Mouse (Mus musculus) bone marrow, adult 2 months (tissue): Measurements from ENCODE around the gene Extl1. TPM values are rescaled to one million over a fixed set of nuclear protein-coding genes. Genes with fewer than 3 reads are reported as not detected.
A peak's percentile ranks its signal among the peaks of the same experiment; 100 is the strongest.

ENCODE experiments used
- H3K27ac ChIP-seq: fragments of 200-500 bp; 2 replicates; pipeline ENCODE4 v1.5.1; 2012; ENCODE audit warnings: low read depth, mild to moderate bottlenecking, control low read depth, inconsistent platforms, low read length; ENCODE audit not compliant: control insufficient read depth, poor library complexity, insufficient read depth
- H3K4me1 ChIP-seq: fragments of 200-500 bp; 2 replicates; pipeline ENCODE4 v1.6.1; 2011; ENCODE audit warnings: low read length; ENCODE audit not compliant: control insufficient read depth, insufficient read depth
- H3K4me3 ChIP-seq: fragments of 200-500 bp; replicated peaks from 2 replicates; pipeline ENCODE3; 2011; ENCODE audit warnings: mild to moderate bottlenecking, low read depth, low read length, control low read depth; ENCODE audit not compliant: control insufficient read depth
- CTCF ChIP-seq: fragments of 200-500 bp; IDR thresholded peaks from 2 replicates; pipeline ENCODE4 v1.5.1; 2011; ENCODE audit warnings: low read length, control low read depth; ENCODE audit not compliant: control insufficient read depth, insufficient read depth
- POLR2A ChIP-seq: fragments of 200-500 bp; IDR thresholded peaks from 2 replicates; pipeline ENCODE4 v1.6.1; 2011; ENCODE audit warnings: low read depth, mild to moderate bottlenecking, control low read depth, low read length, borderline replicate concordance; ENCODE audit not compliant: control insufficient read depth
- WGBS: fragments of 180-500 bp; shearing (Covaris S2); methylation state at CpG from one replicate; pipeline ENCODE4 v1.1.7; 2018; 5-methylcytosine and 5-hydroxymethylcytosine counted together
- polyA plus RNA-seq: library from polyadenylated mRNA; stranded (reverse); fragments of >200 nt; gene quantifications from 2 replicates; pipeline ENCODE4 v1.2.4, GENCODE M21; 2011; ENCODE audit warnings: low replicate concordance; ENCODE audit not compliant: missing spikeins, insufficient read depth, insufficient read length

The Extl1 gene
- polyA plus RNA-seq, 1 experiment: 3.3 TPM

GRCm38 (mm10) chr4:134416177-134416576 is 32.5 kb upstream of the Extl1 start:
- WGBS: 91% methylated on average over 17 of the region's 17 CpGs
- no peak for TF ChIP-seq POLR2A
- no peak for TF ChIP-seq CTCF
- Histone ChIP-seq H3K27ac (no peak overlapping the region), H3K4me3 (no peak overlapping the region), H3K4me1 (no peaks in the 10 kb centered on the region)

GRCm38 (mm10) chr4:134409286-134409685 is 25.6 kb upstream of the Extl1 start:
- Histone ChIP-seq H3K4me3 (no peak overlapping the region), H3K4me1 (no peaks in the 10 kb centered on the region), H3K27ac (no peak overlapping the region)
- WGBS: 73% methylated on average over 5 of the region's 5 CpGs
- peak; percentile 57 for TF ChIP-seq CTCF
- no peak for TF ChIP-seq POLR2A

DNA sequence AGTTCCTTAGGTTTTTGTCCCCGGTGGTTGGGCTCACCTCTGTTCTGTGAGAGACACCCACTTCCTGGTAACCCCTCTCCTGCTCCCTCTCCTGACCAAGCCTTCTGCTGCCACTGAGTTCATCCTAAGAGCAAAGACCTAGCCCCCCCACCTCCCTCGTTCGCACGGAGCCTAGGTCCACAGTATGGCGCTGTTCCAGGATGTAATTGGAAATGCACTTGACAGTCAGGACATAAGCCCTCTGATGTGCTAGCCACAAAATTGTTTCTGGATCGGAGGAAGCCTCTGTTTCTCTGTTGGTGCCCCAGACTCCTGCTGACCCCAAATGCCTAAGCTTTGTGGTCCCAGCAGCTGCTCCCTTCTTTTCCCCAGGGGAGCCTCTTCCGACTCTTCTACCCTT is 20.1 kb upstream of the Extl1 start:
- WGBS: 10% methylated on average over 7 of the region's 7 CpGs
- Histone ChIP-seq H3K4me3 (no peak overlapping the region), H3K4me1 (peaks cover 9% of the 10 kb centered on the region), H3K27ac (no peak overlapping the region)
- TF ChIP-seq CTCF (no peak), POLR2A (no peak)

- peaks cover 12% of the 10 kb centered on the region for H3K4me1 ChIP-seq
- H3K27ac ChIP-seq: peak overlapping the region; percentile 6; the same call in 1 of the 2 replicates
- 3% methylated on average over 16 of the region's 16 CpGs for WGBS
- TF ChIP-seq CTCF: no peak
- TF ChIP-seq POLR2A: no peak
- H3K4me3 ChIP-seq: peak overlapping the region; percentile 12
Observed at GRCm38 (mm10) chr4:134402571-134403262, 19.1 kb upstream of the Extl1 start.

DNA sequence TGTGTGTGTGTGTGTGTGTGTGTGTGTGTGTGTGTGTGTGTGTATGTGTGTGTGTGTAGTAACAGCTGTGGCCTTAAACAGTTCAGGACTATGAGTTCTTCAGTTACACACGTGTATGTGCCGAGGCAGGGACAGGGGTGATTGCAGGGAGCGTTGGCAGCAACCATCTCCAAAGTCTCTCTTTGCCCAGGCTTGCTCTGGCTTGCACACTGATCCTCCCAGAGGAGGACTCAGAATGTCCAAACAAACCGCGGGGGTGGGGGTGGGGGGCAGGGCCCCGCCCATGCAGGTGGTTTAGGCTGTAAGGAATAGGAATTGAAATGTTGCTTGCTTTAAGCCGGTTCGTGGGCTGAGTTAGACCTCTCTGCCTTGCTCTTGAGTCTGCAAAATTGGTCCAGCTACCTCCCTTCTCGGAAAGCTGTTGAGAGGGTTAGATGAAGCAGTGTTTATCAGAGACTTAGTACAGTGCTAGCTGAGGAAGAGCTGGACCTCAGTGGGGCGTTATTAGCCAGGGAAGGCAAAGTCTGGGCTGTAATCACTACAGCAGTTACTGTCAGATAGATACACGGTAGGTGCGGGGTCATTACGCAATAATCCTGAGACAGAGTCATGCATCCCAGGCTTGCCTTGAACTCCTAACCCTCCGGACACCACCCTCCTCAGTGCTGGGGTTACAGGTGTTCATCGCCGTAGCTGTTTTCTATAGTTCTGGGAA is 18.4 kb upstream of the Extl1 start:
- H3K27ac ChIP-seq: no peak overlapping the region
- peak overlapping the region; percentile 8 for H3K4me3 ChIP-seq
- H3K4me1 ChIP-seq: peaks cover 12% of the 10 kb centered on the region
- 7% methylated on average over 16 of the region's 16 CpGs for WGBS
- TF ChIP-seq POLR2A: no peak
- no peak for TF ChIP-seq CTCF

- Histone ChIP-seq H3K4me1 (peaks cover 12% of the 10 kb centered on the region), H3K27ac (no peak overlapping the region), H3K4me3 (peak overlapping the region; percentile 33)
- WGBS: under 1% methylated on average over 19 of the region's 19 CpGs
- TF ChIP-seq POLR2A (no peak), CTCF (no peak)
Observed at GRCm38 (mm10) chr4:134401181-134401661, 17.6 kb upstream of the Extl1 start.

DNA sequence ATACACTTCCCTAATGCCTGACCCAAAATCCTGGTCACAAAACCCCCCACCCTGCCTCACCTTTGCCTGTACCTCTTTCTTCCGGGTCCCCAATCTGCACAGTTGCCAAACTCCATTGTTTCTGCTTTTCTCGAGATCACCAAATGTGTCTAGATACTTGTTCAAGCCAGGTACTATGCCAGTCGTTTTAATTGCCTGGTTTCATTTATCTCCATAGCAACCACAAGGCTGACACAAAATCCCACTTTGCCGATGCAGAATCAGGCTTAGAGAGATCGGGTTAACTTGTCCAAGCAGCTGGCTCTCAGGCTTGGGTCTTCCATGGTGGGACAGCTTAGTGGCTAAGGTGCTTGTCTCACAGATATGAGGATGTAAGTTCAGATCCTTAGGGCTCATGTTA is 16.6 kb upstream of the Extl1 start:
- TF ChIP-seq CTCF: no peak
- no peak for TF ChIP-seq POLR2A
- Histone ChIP-seq H3K27ac (no peak overlapping the region), H3K4me3 (no peak overlapping the region), H3K4me1 (peaks cover 12% of the 10 kb centered on the region)
- WGBS: 34% methylated on average over 5 of the region's 5 CpGs

DNA sequence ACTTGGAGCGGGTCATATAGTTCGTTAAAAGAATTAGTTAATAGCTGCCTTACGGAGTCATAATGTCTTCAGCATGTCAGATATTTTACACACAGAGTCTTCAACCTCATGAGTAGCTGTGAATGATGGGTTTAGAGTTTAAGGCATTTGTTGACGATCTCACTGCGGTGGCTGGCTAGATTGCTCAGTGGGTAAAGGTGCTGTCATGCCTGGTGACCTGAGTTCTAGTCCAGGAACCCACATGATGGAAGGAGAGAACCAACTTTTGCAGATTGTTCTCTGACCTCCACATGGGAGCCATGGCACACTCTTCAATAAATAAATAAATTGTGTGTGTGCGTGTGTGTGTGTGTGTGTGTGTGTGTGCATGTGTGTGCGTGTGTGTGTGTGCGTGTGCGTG is 14.1 kb upstream of the Extl1 start:
- WGBS: 82% methylated on average over 9 of the region's 9 CpGs
- H3K27ac ChIP-seq: no peak overlapping the region
- TF ChIP-seq POLR2A (no peak), CTCF (no peak)
- peak overlapping the region; percentile 44 for H3K4me3 ChIP-seq
- peaks cover 12% of the 10 kb centered on the region for H3K4me1 ChIP-seq

- no peak overlapping the region for H3K4me3 ChIP-seq
- H3K27ac ChIP-seq: peak overlapping the region; percentile 12; the same call in 1 of the 2 replicates
- peaks cover 9% of the 10 kb centered on the region for H3K4me1 ChIP-seq
- 20% methylated on average over 7 of the region's 7 CpGs for WGBS
- TF ChIP-seq CTCF: no peak
- no peak for TF ChIP-seq POLR2A
Observed at GRCm38 (mm10) chr4:134397121-134397520, 13.5 kb upstream of the Extl1 start.
